Mouse (Mus musculus) heart, postnatal 14 days (tissue): ENCODE measurements around the gene Farsa. TPM values are rescaled to one million over a fixed set of nuclear protein-coding genes. Genes with fewer than 3 reads are reported as not detected.
A peak's percentile ranks its signal among the peaks of the same experiment; 100 is the strongest.
"Not testable (repeated sequence)": the region's sequence is repeated elsewhere in the genome, so short reads cannot be mapped to it uniquely, and the experiment has no call there.

Experiments
- DNase-seq, 2 experiments: peaks; one replicate each; pipeline ENCODE4 v3.0.0; 2021 to 2022
- intact Hi-C: fragments of 180-260 bp; cut with DNase I; formaldehyde crosslinking; loops from one replicate; pipeline ENCODE4 v1.15.1; 2025
- microRNA-seq, 2 experiments: library from miRNA; unstranded; fragments of <30 nt; microRNA quantifications; one replicate each; pipeline ENCODE4 v1.2.0; 2021 to 2022
- total RNA-seq, 2 experiments: library from RNA; stranded (reverse); gene quantifications; 2 replicates each; pipeline ENCODE4 v1.2.3; 2021

The Farsa gene
- total RNA-seq, 2 experiments from 2014 or later: 23.7 to 27.8 TPM

DNA sequence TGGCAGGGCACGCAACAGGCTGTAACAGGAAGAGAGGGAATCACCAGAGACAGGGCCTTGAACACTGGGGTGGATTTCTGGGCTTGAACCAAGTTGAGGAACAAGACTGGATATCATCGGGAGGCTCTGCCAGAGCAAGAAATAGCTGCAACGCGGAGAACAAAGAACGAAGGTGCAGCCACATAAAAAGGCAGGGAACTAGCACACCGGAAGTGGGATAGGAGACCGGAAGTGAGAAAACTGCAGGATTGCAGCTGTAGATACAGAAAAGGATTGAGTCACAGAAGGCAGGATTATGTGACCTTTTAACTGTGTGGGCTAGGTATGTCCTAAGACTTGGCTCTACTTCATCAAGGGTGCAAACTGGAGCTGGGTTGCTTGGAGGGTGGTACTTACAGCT, 47.6 kb downstream of the Farsa start:
- intact Hi-C loops: no loop called here
- DNase-seq: no peak

DNA sequence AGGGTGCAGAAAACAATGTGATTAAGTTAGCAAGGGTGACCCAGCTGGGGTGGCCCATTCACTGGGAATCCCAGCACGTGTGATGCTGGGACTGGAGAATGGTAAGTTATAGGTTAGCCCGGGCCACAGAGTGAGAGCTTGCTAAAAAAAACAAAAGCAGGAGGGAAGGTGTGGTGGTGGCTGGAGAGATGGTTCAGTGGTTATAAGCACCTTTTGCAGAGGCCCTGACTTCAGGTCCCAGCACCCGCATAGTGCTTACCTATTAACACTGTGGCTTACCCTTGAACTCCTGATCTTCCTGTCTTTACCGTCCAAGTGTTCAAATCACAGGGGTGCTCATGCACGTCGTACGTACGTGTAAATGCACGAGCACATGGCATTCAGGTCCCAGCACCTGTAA, 50.2 kb downstream of the Farsa start:
- DNase-seq: no peak
- intact Hi-C loops: no loop called here

DNA sequence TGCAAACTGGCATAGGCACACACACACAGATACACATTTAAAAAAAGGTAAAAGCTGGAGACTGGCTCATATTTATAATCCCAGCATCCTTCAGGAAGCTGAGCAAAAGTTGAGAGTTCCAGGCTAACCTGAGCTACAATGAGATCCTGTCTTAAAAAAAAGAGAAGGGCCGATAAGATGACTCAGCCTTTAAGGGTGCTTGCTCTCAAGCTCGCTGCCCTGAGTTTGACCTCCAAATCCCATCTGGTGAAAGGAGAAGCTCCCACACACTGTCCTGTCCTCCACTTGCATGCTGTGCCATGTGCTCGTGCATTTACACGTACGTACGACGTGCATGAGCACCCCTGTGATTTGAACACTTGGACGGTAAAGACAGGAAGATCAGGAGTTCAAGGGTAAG, 50.7 kb downstream of the Farsa start:
- intact Hi-C loops: no loop called here
- DNase-seq: no peak

DNA sequence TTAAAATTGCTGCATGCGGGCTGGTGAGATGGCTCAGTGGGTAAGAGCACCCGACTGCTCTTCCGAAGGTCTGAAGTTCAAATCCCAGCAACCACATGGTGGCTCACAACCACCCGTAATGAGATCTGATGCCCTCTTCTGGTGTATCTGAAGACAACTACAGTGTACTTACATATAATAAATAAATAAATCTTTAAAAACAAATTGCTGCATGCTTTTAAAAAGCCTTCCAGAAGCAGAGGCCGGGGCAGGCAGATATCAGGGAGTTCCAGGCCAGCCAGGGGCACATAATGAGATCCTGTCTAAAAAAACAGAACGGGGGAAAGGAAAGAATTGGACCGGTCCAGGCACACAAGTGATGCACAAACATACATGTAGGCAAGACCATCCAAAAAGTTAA, 51.2 kb downstream of the Farsa start:
- DNase-seq, intact Hi-C loops: not testable (repeated sequence)

DNA sequence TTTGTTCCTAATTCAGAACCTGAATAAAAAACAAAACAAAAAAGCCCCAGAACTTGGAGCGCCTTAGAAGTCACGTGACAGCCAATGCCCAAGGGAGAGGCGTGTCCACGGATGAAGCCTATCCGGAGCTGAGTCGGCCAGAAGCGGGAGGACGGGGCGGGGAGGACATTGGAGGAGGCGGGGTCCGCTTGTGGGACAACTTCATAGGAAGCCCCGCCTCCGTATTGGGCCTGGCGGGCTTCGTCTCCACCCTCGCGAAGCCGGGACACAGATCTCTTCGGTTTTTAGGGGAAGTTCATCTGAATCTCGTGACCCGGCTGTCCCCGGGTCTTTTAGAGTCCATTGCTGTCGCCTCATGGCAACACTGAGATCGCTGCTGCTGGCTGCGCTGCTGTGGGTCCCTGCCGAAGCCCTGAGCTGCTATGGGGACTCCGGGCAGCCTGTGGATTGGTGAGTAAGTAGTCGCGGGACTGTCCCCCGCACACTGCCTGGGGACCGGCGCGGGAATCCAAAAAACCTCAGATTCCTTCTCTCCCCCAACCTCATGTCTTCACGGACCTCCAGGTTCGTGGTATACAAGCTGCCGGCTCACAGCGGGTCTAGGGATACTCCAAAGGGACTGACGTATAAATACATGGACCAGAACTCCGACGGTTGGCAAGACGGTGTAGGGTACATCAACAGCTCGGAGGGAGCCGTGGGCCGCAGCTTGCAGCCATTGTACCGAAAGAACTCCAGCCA, 51.8 kb downstream of the Farsa start, which contains the start of gene Dnase2a:
TSS of gene Dnase2a (plus strand) at position 140 of the 741 bp plus-strand sequence.
- peak; percentile 95 to 96 for DNase-seq
- intact Hi-C loops: no loop called here

DNA sequence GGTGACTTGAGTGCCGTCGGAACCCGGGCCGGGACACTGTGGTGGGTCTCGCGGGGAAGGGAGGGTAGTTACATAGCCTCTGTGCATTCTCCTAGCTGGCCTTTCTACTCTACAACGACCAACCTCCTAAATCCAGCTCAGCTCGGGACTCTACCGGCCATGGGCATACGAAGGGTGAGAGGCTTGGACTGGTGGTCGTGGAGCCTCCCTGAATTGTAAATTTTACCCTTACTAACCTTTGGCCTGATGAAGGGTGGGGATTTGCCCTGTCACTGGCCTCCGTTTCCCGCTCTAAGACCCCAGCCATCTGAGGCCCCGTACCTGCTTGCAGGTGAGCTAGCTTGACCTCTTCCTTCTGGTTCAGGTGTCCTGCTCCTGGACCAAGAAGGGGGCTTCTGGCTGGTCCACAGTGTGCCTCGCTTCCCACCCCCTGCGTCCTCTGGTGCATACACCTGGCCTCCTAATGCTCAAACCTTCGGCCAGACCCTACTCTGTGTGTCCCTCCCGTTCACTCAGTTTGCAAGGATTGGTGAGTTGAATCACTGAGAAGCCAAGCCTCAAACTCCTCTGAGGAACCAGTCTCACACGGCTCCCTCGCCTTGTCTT, 52.5 kb downstream of the Farsa start:
- intact Hi-C loops: no loop called here

DNA sequence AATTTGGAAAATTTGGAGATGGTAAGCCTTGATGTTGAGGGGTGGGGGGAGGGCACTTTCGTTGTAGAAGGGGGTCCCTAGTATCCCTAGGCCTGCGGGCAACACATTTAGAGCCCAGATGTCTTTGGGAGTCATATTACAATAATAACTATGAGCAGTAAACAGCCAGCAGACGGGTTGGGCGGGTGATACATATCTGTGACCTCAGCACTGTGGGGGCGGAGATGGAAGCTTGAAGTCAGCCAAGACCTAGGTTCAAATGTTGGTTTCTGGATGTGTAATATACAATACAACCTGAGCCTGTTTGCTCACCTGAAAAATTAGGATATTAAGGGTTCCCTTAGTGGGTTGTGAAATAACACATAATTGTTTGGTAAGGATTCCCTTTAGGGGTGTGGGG, 53.2 kb downstream of the Farsa start:
- DNase-seq: no peak
- intact Hi-C loops: no loop called here

More for the DNA sequence above, 52.5 kb downstream of the Farsa start:
- DNase-seq: no peak

DNA sequence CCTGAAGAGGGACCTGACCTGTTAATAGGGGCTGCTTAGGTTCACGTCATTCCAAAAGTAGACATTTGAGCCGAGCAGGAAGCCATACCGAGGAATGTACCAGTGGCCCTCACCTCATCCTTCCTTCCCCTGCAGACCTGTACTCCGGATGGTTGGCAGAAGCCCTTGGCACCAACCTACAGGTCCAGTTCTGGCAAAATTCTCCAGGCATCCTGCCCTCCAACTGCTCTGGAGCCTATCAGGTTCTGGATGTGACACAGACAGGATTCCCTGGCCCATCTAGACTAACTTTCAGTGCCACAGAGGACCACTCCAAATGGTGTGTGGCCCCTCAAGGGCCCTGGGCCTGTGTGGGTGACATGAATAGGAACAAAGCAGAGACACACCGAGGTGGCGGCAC, 53.8 kb downstream of the Farsa start:
- intact Hi-C loops: no loop called here
- no peak for DNase-seq

DNA sequence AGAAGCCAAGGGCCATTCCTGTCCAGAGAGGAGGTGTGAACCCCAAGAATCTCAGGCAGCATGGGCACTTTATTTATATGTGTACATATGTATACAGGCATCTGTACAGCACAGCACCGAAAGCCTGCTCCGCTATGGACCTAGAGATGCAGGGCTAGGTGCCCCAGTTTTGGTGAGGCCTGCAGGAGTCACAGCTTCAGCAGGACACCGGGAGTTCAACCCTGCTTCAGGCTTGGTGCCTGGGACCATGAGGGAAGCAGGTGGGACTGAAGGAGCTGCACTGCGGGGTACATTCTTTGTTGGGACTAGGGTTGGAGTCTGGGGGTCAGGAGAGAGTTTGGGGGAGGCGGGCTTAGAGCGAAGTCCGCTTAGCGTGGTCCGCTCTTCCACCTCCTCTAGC, 55.1 kb downstream of the Farsa start:
- no peak for DNase-seq
- intact Hi-C loops: no loop called here

DNA sequence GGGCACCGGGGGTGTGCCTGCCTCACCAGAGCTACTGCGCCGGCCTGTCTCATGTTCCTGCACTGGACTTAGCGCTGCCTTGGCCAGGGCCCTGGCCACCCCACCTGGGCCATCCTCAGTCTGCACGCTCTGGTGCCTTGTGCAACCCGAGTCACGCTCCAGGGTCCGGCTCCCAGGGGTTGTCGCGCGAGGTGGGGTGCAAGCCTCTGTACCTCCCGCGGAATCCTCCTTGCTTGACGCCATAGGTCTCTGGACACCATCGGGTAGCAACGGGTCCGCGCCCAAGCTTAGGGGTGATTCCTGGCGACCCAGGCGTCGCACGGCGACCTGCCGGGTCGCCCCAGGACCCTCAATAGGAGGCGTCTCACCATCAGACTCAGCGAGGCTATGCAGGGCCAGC, 55.6 kb downstream of the Farsa start:
- no peak for DNase-seq
- intact Hi-C loops: no loop called here

DNA sequence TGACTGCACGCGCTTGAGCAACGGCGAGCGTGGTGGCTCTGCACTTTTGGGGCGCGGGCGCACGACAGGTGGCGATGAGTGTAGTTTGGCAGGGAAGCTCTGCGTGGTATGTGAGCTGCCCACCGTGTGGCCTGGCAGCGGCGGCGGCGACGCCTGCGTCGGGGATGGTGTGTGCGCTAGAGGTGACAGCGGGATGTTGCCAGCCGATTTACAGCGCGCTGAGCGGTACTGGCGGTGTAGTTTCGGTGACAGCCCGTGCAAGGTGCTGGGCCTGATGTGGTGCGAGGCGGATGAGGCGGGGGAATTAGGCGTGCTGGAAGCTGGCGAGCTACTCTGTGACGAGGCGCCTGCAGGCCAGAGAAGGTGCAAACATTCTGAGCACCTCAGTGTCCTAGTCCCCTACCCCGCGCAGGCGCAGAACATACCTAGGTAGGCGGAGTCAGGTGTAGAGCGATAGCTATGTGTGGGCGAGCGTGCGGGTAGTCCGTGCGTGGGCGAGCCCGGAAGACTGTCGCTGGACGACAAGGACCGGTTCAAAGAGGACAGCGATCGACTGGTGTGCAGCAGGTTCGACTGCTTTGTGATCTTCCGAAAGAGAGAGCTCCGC, 56.2 kb downstream of the Farsa start:
- intact Hi-C loops: no loop called here
- peak; percentile 56 to 62 for DNase-seq

DNA sequence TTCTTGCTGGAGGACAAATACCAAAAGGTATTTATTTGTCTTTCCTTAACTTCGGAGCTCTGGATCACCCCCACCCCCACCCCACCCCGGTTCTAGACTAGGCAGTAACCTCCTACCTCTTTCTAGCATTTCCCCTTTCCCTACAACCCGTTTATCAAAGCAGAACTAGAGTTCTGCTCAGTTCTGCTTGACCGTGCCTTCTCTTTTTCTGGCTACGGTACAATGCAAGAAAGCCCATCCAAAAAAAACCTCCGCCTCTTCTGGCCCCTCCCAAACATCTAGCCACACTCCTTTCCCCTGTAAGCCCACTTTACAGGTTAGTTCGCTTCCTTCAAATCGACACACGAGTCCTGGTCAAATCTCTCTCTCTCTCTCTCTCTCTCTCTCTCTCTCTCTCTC, 56.7 kb downstream of the Farsa start:
- DNase-seq: no peak
- intact Hi-C loops: no loop called here

DNA sequence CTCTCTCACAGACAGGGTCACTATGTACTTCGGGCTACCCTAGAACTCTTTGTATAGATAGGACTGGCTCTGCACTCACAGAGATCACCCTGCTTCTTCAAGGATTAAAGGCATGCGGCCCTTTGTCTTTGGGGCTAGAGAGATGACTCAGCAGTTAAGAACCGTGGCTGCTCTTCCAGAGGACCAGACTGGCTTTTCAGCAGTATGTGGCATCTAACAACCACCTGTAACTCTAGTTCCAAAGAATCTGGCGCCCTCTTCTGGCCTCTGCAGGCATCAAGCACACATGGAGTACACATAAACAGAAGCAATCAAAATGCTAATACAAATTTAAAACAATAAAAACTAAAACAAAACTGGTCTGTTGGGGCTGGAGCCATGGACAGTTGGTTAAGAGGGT, 57.2 kb downstream of the Farsa start:
- DNase-seq: no peak
- intact Hi-C loops: no loop called here

DNA sequence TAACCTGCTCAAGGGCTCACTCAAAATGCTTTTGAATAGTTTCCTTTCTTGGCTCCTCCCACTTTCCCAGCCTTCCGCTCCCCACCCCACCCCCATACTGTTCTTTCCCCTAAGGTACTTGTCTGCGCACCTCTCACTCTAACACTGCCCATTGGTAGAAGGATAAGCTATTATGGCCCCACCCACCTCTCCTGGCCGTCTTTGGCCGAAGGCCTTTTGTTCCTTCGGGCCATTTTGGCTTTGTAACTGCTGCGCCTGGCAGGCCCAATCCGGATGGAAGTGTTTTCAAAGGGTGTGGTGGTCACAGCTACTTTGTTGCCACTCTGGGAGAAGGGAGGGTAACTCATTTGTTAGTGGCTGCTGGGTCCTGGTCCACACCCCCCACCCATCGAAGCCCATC, 58.5 kb downstream of the Farsa start:
- DNase-seq: no peak
- intact Hi-C loops: no loop called here

DNA sequence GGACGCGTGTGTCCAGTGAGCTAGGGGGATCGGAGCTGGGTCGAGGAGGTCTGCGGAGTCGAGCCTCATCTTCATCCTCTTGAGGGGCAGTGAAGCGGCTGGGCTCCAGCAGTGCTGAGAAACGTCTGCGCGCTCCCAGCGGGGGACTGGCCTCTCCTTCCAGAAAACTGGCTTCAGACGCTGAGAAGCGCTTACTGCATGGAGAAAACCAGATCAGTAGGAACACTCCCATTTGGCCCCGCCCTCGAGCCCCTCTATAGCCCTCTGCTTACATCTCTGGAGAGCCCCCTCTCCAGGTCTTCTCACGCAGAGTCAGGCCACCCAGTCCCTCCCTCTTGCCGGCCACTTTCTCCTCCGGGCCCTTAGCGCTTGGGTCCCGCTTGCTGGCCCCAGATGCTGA, 61.0 kb downstream of the Farsa start:
- DNase-seq: no peak

DNA sequence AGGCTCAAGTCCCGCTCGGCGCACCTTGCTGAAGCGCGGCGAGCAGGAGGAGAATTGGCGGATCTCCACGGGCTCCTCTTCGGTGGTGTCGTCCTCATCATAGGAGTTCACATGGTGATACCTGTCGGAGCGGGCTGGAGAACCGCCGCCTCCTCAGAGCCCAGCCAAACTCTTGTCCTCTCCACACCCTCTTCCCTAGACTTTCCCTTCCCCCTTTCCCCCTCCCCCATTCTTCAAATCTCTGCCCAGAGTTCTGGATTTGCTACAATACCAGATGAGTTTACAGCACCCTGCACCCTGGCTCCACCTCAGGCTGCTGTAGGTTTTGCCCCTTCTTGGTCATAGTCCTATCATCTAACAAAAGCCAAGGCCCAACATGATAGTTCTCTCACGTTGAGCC, 61.9 kb downstream of the Farsa start:
- intact Hi-C loops: no loop called here
- DNase-seq: no peak

More for the DNA sequence above, 61.0 kb downstream of the Farsa start:
- intact Hi-C loops: no loop called here

Small RNAs within 50 kb of the gene (microRNA-seq; reads per million reads assigned to microRNA genes)
- 2.2 to 8.7 reads per million in 2 experiments for gene Mir7069

Other genes starting within 250 kb of the Farsa start
- gene Ier2, start 194.1 kb upstream of the Farsa start, total RNA-seq: 10 to 100 TPM; 26.2 to 29.4 TPM
- gene Trmt1, start 170.7 kb upstream of the Farsa start, total RNA-seq: 10 to 100 TPM; 32.5 to 35.2 TPM
- gene Nacc1, start 169.1 kb upstream of the Farsa start, total RNA-seq: 10 to 100 TPM; 35.6 to 40.5 TPM
- 1 to 10 TPM; 5.8 to 6.7 TPM for gene Lyl1, start 155.5 kb upstream of the Farsa start, total RNA-seq
- under 1 TPM; 0.54 to 0.69 TPM for gene G430095P16Rik, start 134.0 kb upstream of the Farsa start, total RNA-seq
- gene Nfix, start 56.6 kb upstream of the Farsa start, total RNA-seq: 100 to 1,000 TPM; 276 to 280 TPM
- gene Dand5, start 34.2 kb upstream of the Farsa start, total RNA-seq: 1 to 10 TPM; 6.1 to 6.4 TPM
- 10 to 100 TPM; 23.0 to 25.0 TPM for gene Gadd45gip1, start 25.5 kb upstream of the Farsa start, total RNA-seq
- gene Rad23a, start 16.3 kb upstream of the Farsa start, total RNA-seq: 10 to 100 TPM; 78.9 to 79.9 TPM
- 100 to 1,000 TPM; 262 to 331 TPM for gene Calr, start 10.1 kb upstream of the Farsa start, total RNA-seq
- 1 to 10 TPM; 2.2 to 3.7 TPM for gene Syce2, start 15.1 kb downstream of the Farsa start, total RNA-seq
- 10 to 100 TPM; 41.4 to 42.0 TPM for gene Gcdh, start 36.9 kb downstream of the Farsa start, total RNA-seq
- not detected for gene Klf1, start 44.9 kb downstream of the Farsa start, total RNA-seq
- gene Dnase2a, start 51.6 kb downstream of the Farsa start, total RNA-seq: 1 to 10 TPM; 5.9 to 7.3 TPM
- not detected for gene Mast1, start 80.4 kb downstream of the Farsa start, total RNA-seq
- not detected for gene Rtbdn, start 90.0 kb downstream of the Farsa start, total RNA-seq
- gene Gm49661, start 112.4 kb downstream of the Farsa start, total RNA-seq: 1 to 10 TPM; 1.1 to 2.7 TPM
- gene Prdx2, start 112.6 kb downstream of the Farsa start, total RNA-seq: 100 to 1,000 TPM; 627 to 727 TPM
- gene Rnaseh2a, start 112.8 kb downstream of the Farsa start, total RNA-seq: 10 to 100 TPM; 39.7 to 50.7 TPM
- 10 to 100 TPM; 11.2 to 13.9 TPM for gene Junb, start 121.7 kb downstream of the Farsa start, total RNA-seq
- 1 to 10 TPM; 1.6 to 2.0 TPM for gene Hook2, start 133.6 kb downstream of the Farsa start, total RNA-seq
- not detected for gene Best2, start 157.5 kb downstream of the Farsa start, total RNA-seq
- 10 to 100 TPM; 65.7 to 67.1 TPM for gene Asna1, start 168.3 kb downstream of the Farsa start, total RNA-seq
- gene Trir, start 169.8 kb downstream of the Farsa start, total RNA-seq: 10 to 100 TPM; 90.8 to 99.1 TPM
- gene Tnpo2, start 179.9 kb downstream of the Farsa start, total RNA-seq: 10 to 100 TPM; 28.0 to 42.2 TPM
- gene Fbxw9, start 203.1 kb downstream of the Farsa start, total RNA-seq: 1 to 10 TPM; 6.8 to 9.1 TPM
- not detected for gene Gm5741, start 211.0 kb downstream of the Farsa start, total RNA-seq
- 10 to 100 TPM; 23.5 to 27.8 TPM for gene Dhps, start 214.8 kb downstream of the Farsa start, total RNA-seq
- gene Wdr83os, start 223.8 kb downstream of the Farsa start, total RNA-seq: 10 to 100 TPM; 37.0 to 40.2 TPM
- gene Wdr83, start 224.3 kb downstream of the Farsa start, total RNA-seq: 10 to 100 TPM; 27.2 to 27.6 TPM
- 10 to 100 TPM; 30.4 to 37.8 TPM for gene Man2b1, start 226.3 kb downstream of the Farsa start, total RNA-seq